Mouse (Mus musculus): ENCODE measurements around the gene Crip3.

Gene Crip3

GRCm38 (mm10) chr17:46428761-46429414 lies at the start of gene Crip3:
TSS of gene Crip3 (plus strand) at chr17:46428926.
- DNase-seq: no peak

- peak; percentile 96 to 97 for DNase-seq
Observed at GRCm38 (mm10) chr17:46383294-46384060, 45.2 kb upstream of the Crip3 start, which contains the start of gene Zfp318. TSS of gene Zfp318 (plus strand) at chr17:46383731.

- DNase-seq: peak; percentile 22 to 55
Observed at GRCm38 (mm10) chr17:46384061-46384801, 44.5 kb upstream of the Crip3 start.

GRCm38 (mm10) chr17:46388200-46388599 lies 40.5 kb upstream of the Crip3 start:
- DNase-seq: no peak

- DNase-seq: peak; percentile 27 to 48
Observed at GRCm38 (mm10) chr17:46393012-46393411, 35.7 kb upstream of the Crip3 start.

GRCm38 (mm10) chr17:46394631-46395030 lies 34.1 kb upstream of the Crip3 start:
- DNase-seq: no peak

- peak in 1 of 2 experiments; percentile 29 for DNase-seq
Observed at GRCm38 (mm10) chr17:46408478-46408877, 20.2 kb upstream of the Crip3 start.

GRCm38 (mm10) chr17:46418628-46419027 lies 10.1 kb upstream of the Crip3 start:
- no peak for DNase-seq

- DNase-seq: no peak
Observed at GRCm38 (mm10) chr17:46419717-46420116, 9.0 kb upstream of the Crip3 start.

GRCm38 (mm10) chr17:46426496-46426895 lies 2.2 kb upstream of the Crip3 start:
- DNase-seq: no peak

GRCm38 (mm10) chr17:46433627-46434026 lies 4.9 kb downstream of the Crip3 start:
- DNase-seq: no peak

- peak; percentile 60 to 73 for DNase-seq
Observed at GRCm38 (mm10) chr17:46436672-46437366, 8.1 kb downstream of the Crip3 start.

GRCm38 (mm10) chr17:46438298-46438873 lies 9.7 kb downstream of the Crip3 start, which contains the start of gene Slc22a7:
TSS of gene Slc22a7 (minus strand) at chr17:46438457.
- no peak for DNase-seq

- DNase-seq: no peak
Observed at GRCm38 (mm10) chr17:46439176-46439575, 10.4 kb downstream of the Crip3 start.

- DNase-seq: no peak
Observed at GRCm38 (mm10) chr17:46444839-46445579, 16.3 kb downstream of the Crip3 start.

GRCm38 (mm10) chr17:46446264-46446663 lies 17.5 kb downstream of the Crip3 start:
- no peak for DNase-seq

GRCm38 (mm10) chr17:46452683-46453082 lies 24.0 kb downstream of the Crip3 start:
- DNase-seq: no peak

GRCm38 (mm10) chr17:46453302-46453948 lies 24.7 kb downstream of the Crip3 start:
- no peak for DNase-seq

GRCm38 (mm10) chr17:46453970-46454411 lies 25.3 kb downstream of the Crip3 start:
- no peak for DNase-seq

GRCm38 (mm10) chr17:46454539-46454938 lies 25.8 kb downstream of the Crip3 start:
- DNase-seq: no peak

- no peak for DNase-seq
Observed at GRCm38 (mm10) chr17:46455110-46455691, 26.5 kb downstream of the Crip3 start.

All from cerebellum, adult 18-20 months (tissue).